Mouse (Mus musculus): ENCODE results near the gene Hace1. TPM values are rescaled to one million over a fixed set of nuclear protein-coding genes. Genes with fewer than 3 reads are reported as not detected.

Gene Hace1
- total and polyA plus RNA-seq, 2 experiments from 2014 or later = 5.7 to 8.5 TPM

DNA sequence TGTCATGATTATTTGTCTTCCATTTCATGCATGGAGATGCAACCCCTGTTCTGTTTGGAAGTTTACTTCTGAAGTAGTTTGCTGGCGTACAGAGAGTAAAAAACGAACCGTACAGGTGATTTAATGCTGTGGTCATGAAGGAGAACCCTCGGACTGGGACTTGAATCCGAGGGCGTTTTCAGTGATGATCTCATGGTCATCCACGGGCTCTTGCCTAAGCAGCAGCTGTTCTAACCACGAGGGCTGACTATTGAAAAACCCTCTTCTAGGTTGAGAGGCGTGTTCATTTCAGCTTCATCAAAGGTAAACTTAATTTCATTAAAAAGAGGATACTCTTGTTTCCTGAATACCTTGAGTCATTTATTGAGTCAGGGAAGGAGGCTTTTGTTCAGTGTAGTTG, 84.4 kb downstream of the Hace1 start:
- Histone ChIP-seq H3K4me2 (ENCODE audit: low read depth, low read length) (no peak overlapping the region), H3K4me3 (ENCODE audit: low read depth, low read length) (no peak overlapping the region), H3K9ac (replicated peaks; ENCODE audit: low read depth, low read length) (no peak overlapping the region), H3K27me3 (ENCODE audit: control insufficient read depth, insufficient read depth, low read length) (no peaks in the 10 kb centered on the region), H3K4me1 (ENCODE audit: control insufficient read depth, insufficient read depth) (no peaks in the 10 kb centered on the region), H3K36me3 (replicated peaks; ENCODE audit: control insufficient read depth, insufficient read depth, low read length) (no peaks in the 10 kb centered on the region; the same call in 1 of the 2 replicates), H3K27ac (ENCODE audit: low read depth) (no peak overlapping the region), H3K9me3 (replicated peaks; ENCODE audit: control insufficient read depth, low read length) (0 out of 2 replicates have a peak, but pooled peaks cover 3% of the 10 kb centered on the region)
- TF ChIP-seq EP300 (IDR thresholded peaks at IDR 0.05; ENCODE audit: low read depth) = no peak
- no peak for TF ChIP-seq CTCF (IDR thresholded peaks at IDR 0.05; ENCODE audit: low read depth)
- DNase-seq (ENCODE audit: low spot score) (no peak), ATAC-seq (ENCODE audit: insufficient read depth, low read depth) (no peak)
- 88% methylated on average over 9 of the region's 9 CpGs for WGBS

DNA sequence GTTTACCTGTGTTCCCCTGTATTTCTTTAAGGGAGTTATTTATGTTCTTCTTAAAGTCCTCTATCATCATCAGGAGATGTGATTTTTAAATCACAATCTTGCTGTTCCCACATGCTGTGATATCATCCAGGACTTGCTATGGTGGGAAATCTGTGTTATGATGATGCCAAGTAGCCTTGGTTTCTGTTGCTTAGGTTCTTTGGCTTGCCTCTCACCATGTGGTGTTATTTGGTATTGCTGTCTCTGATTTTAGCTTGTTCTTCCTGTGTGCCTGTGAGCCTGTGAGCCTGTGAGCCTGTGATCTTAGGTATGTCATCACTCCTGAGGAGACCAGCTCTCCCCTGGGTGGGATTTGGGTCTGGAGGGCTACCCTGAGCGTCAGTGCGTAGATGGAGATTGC, 90.6 kb downstream of the Hace1 start:
- Histone ChIP-seq H3K36me3 (replicated peaks; ENCODE audit: control insufficient read depth, insufficient read depth, low read length) (peaks cover 9% of the 10 kb centered on the region; the same call in 1 of the 2 replicates), H3K27me3 (ENCODE audit: control insufficient read depth, insufficient read depth, low read length) (no peaks in the 10 kb centered on the region)
- WGBS = 95% methylated on average over 2 of the region's 2 CpGs

GRCm38 (mm10) chr10:45676796-45677195, 99.2 kb downstream of the Hace1 start:
- H3K4me1 ChIP-seq (ENCODE audit: control insufficient read depth, insufficient read depth) = no peaks in the 10 kb centered on the region
- no peak overlapping the region for H3K9ac ChIP-seq (replicated peaks; ENCODE audit: low read depth, low read length)
- DNase-seq (ENCODE audit: low spot score) = peak; percentile 15
- no peak overlapping the region for H3K4me3 ChIP-seq (ENCODE audit: low read depth, low read length)
- ATAC-seq (ENCODE audit: insufficient read depth, low read depth) = no peak
- peaks cover 11% of the 10 kb centered on the region; the same call in 1 of the 2 replicates for H3K36me3 ChIP-seq (replicated peaks; ENCODE audit: control insufficient read depth, insufficient read depth, low read length)
- H3K27me3 ChIP-seq (ENCODE audit: control insufficient read depth, insufficient read depth, low read length) = no peaks in the 10 kb centered on the region
- no peak overlapping the region for H3K27ac ChIP-seq (ENCODE audit: low read depth)
- no peak overlapping the region for H3K4me2 ChIP-seq (ENCODE audit: low read depth, low read length)
- no peaks in the 10 kb centered on the region for H3K9me3 ChIP-seq (replicated peaks; ENCODE audit: control insufficient read depth, low read length)
- TF ChIP-seq CTCF (IDR thresholded peaks at IDR 0.05; ENCODE audit: low read depth) (peak; percentile 55), EP300 (IDR thresholded peaks at IDR 0.05; ENCODE audit: low read depth) (no peak)

More for the DNA sequence above, 90.6 kb downstream of the Hace1 start:
- DNase-seq (ENCODE audit: low spot score) (no peak), ATAC-seq (ENCODE audit: insufficient read depth, low read depth) (no peak)
- H3K27ac ChIP-seq (ENCODE audit: low read depth) = no peak overlapping the region
- H3K9ac ChIP-seq (replicated peaks; ENCODE audit: low read depth, low read length) = no peak overlapping the region
- TF ChIP-seq CTCF (IDR thresholded peaks at IDR 0.05; ENCODE audit: low read depth) (no peak), EP300 (IDR thresholded peaks at IDR 0.05; ENCODE audit: low read depth) (no peak)
- H3K9me3 ChIP-seq (replicated peaks; ENCODE audit: control insufficient read depth, low read length) = 0 out of 2 replicates have a peak, but pooled peaks cover 3% of the 10 kb centered on the region
- no peak overlapping the region for H3K4me2 ChIP-seq (ENCODE audit: low read depth, low read length)
- H3K4me1 ChIP-seq (ENCODE audit: control insufficient read depth, insufficient read depth) = no peaks in the 10 kb centered on the region
- no peak overlapping the region for H3K4me3 ChIP-seq (ENCODE audit: low read depth, low read length)

DNA sequence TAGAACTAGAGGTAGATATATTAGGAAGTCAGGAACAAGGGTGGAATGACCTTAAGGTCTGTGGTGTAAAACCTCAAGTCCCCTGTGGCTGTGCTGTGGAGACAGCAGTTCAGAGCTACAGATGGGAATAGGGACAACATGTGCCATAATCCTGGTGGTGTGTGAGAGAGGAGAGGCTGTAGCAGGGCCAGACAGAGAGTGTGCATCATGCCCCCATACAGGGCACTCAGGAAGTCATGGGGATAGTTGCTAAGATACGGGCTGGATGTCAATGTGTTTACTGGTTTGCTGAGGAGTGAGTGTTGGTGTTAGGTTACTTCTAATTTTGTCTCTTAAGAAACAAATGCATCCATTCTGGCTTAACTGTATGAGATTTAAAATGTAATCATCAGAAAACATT, 108.6 kb downstream of the Hace1 start:
- DNase-seq (ENCODE audit: low spot score) (no peak), ATAC-seq (ENCODE audit: insufficient read depth, low read depth) (no peak)
- H3K9me3 ChIP-seq (replicated peaks; ENCODE audit: control insufficient read depth, low read length) = no peaks in the 10 kb centered on the region
- no peaks in the 10 kb centered on the region for H3K27me3 ChIP-seq (ENCODE audit: control insufficient read depth, insufficient read depth, low read length)
- H3K4me3 ChIP-seq (ENCODE audit: low read depth, low read length) = no peak overlapping the region
- WGBS = 77% methylated on average over 1 of the region's 1 CpGs
- no peaks in the 10 kb centered on the region for H3K36me3 ChIP-seq (replicated peaks; ENCODE audit: control insufficient read depth, insufficient read depth, low read length)
- TF ChIP-seq EP300 (IDR thresholded peaks at IDR 0.05; ENCODE audit: low read depth) = no peak
- no peak for TF ChIP-seq CTCF (IDR thresholded peaks at IDR 0.05; ENCODE audit: low read depth)
- H3K27ac ChIP-seq (ENCODE audit: low read depth) = no peak overlapping the region
- H3K4me1 ChIP-seq (ENCODE audit: control insufficient read depth, insufficient read depth) = no peaks in the 10 kb centered on the region
- H3K4me2 ChIP-seq (ENCODE audit: low read depth, low read length) = no peak overlapping the region
- no peak overlapping the region for H3K9ac ChIP-seq (replicated peaks; ENCODE audit: low read depth, low read length)

DNA sequence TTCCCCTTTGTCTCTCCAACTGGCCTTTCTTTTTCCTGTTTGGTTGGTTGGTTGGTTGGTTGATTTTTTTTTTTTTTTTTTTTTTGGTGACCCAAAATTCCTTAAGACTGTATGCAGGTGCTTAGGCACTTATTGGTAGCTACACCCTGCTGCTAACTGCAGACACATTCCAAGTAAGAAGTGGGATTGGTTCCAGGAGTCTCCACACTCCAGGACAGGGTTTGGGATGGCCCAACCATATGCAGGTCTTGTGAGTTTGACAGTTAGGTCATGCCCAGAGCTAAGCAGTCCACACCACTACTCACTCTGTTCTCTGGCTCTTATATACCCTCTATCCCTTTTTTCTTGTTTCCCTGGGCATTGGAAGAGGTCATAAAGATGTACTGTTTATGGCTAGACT, 117.3 kb downstream of the Hace1 start:
- Histone ChIP-seq H3K4me1 (ENCODE audit: control insufficient read depth, insufficient read depth) (no peaks in the 10 kb centered on the region), H3K36me3 (replicated peaks; ENCODE audit: control insufficient read depth, insufficient read depth, low read length) (no peaks in the 10 kb centered on the region), H3K4me2 (ENCODE audit: low read depth, low read length) (no peak overlapping the region), H3K4me3 (ENCODE audit: low read depth, low read length) (no peak overlapping the region), H3K9me3 (replicated peaks; ENCODE audit: control insufficient read depth, low read length) (no peaks in the 10 kb centered on the region), H3K27me3 (ENCODE audit: control insufficient read depth, insufficient read depth, low read length) (no peaks in the 10 kb centered on the region), H3K9ac (replicated peaks; ENCODE audit: low read depth, low read length) (no peak overlapping the region), H3K27ac (ENCODE audit: low read depth) (no peak overlapping the region)
- no peak for ATAC-seq (ENCODE audit: insufficient read depth, low read depth)
- DNase-seq (ENCODE audit: low spot score) = no peak
- TF ChIP-seq CTCF (IDR thresholded peaks at IDR 0.05; ENCODE audit: low read depth) (no peak), EP300 (IDR thresholded peaks at IDR 0.05; ENCODE audit: low read depth) (no peak)

DNA sequence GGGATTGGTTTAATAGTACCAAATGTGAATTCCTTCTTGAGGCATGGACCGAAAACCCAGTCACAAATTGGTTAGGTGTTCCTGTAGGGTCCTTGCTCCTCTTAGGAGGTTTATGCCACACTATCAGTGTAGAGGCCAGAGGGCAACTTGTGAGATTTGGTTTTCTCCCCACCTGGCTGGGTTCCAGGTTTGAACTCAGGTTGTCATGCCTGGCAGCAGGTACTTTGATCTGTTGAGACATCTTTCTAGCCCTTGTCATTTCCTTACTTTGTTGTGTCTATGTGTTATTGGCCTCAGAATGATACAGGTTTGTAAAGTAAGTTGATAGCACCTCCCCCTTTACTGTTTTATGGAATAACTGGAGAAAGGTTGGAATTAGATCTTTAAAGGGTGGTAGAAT, 117.9 kb downstream of the Hace1 start:
- Histone ChIP-seq H3K4me1 (ENCODE audit: control insufficient read depth, insufficient read depth) (no peaks in the 10 kb centered on the region), H3K27ac (ENCODE audit: low read depth) (no peak overlapping the region), H3K36me3 (replicated peaks; ENCODE audit: control insufficient read depth, insufficient read depth, low read length) (no peaks in the 10 kb centered on the region), H3K9me3 (replicated peaks; ENCODE audit: control insufficient read depth, low read length) (no peaks in the 10 kb centered on the region), H3K4me2 (ENCODE audit: low read depth, low read length) (no peak overlapping the region), H3K4me3 (ENCODE audit: low read depth, low read length) (no peak overlapping the region), H3K9ac (replicated peaks; ENCODE audit: low read depth, low read length) (no peak overlapping the region), H3K27me3 (ENCODE audit: control insufficient read depth, insufficient read depth, low read length) (no peaks in the 10 kb centered on the region)
- TF ChIP-seq EP300 (IDR thresholded peaks at IDR 0.05; ENCODE audit: low read depth) (no peak), CTCF (IDR thresholded peaks at IDR 0.05; ENCODE audit: low read depth) (no peak)
- ATAC-seq (ENCODE audit: insufficient read depth, low read depth) = no peak
- WGBS = 92% methylated on average over 1 of the region's 1 CpGs
- DNase-seq (ENCODE audit: low spot score) = no peak
